Mouse (Mus musculus) lung, postnatal 4 days (tissue): ENCODE data around the gene Urod.

Experiments used
- DNase-seq, 2 experiments: peaks; one replicate each; pipeline ENCODE4 v3.0.0; 2021

Urod gene

GRCm38 (mm10) chr4:116995131-116995797, 1.1 kb upstream of the Urod start, which contains the start of gene Hectd3:
Hectd3 (plus strand) TSS chr4:116995317.
- DNase-seq = peak; percentile 68 to 75

GRCm38 (mm10) chr4:116991366-116991765, 2.8 kb downstream of the Urod start:
- peak; percentile 71 to 85 for DNase-seq

DNA sequence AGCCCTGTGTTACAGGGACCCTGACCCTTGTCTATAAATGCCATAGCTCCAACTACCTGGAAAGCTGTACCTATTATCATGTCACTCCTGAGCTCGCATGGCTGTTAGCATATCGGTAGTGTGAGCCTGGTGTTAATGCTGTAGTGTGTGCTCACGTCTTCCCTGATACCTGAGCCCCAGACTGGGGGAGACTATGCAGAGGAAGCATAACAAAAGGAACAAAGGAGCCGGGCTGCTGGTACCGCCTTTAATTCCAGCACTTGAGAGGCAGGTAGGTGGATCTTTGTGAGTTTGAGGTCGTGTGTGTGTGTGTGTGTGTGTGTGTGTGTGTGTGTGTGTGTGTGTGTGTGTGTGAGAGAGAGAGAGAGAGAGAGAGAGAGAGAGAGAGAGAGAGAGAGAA, 4.5 kb downstream of the Urod start:
- DNase-seq = no peak

- no peak for DNase-seq
Observed at GRCm38 (mm10) chr4:116987122-116987456, 7.1 kb downstream of the Urod start.

DNA sequence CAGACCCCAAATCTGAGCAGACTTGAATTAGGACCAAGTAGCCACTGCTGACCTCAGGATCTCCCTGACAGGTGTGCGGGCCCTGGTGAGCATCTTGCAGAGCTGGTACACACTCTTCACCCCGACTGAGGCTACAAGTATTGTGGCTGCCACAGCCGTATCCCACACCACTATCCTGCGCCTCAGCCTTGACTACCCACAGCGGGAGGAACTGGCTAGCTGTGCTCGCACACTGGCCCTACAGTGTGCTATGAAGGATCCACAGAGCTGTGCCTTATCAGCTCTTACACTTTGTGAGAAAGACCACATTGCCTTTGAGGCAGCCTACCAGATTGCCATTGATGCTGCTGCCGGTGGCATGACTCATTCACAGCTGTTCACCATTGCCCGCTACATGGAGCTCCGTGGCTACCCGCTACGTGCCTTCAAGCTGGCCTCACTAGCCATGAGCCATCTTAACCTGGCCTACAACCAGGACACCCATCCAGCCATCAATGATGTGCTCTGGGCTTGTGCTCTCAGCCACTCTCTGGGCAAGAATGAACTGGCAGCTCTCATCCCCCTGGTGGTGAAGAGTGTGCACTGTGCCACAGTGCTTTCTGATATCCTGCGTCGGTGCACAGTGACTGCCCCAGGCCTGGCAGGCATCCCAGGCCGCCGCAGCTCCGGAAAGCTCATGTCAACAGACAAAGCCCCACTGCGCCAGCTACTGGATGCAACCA, 7.7 kb downstream of the Urod start:
- DNase-seq = peak; percentile 89 to 92

DNA sequence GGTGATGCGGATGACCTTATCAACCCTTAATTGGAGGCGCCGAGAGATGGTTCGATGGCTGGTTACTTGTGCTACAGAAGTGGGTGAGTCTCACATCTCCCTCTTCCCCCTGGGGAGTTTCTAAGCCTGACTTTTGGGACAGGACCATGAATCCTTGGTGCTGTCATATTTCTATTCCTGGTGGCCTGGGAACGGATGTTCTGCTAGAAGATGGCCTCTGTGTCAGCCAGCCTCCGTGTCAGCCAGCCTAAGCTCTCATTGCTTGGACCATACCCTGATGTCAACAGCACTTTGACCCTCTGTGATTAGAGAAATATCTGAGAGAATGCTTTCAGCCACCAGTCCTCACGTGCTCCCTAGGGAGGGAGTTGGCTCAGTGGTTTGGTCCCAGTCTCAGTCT, 8.5 kb downstream of the Urod start:
- DNase-seq = no peak

GRCm38 (mm10) chr4:116976503-116976902, 17.7 kb downstream of the Urod start:
- no peak for DNase-seq

- DNase-seq = no peak
Observed at GRCm38 (mm10) chr4:116954951-116955350, 39.3 kb downstream of the Urod start.

- DNase-seq = no peak
Observed at GRCm38 (mm10) chr4:116951642-116952041, 42.6 kb downstream of the Urod start.

GRCm38 (mm10) chr4:116944055-116944454, 50.2 kb downstream of the Urod start:
- no peak for DNase-seq

GRCm38 (mm10) chr4:116942695-116943094, 51.5 kb downstream of the Urod start:
- no peak for DNase-seq
